8 mouse cellular contexts compared by ENCODE assay signal in the genomic region with DNA sequence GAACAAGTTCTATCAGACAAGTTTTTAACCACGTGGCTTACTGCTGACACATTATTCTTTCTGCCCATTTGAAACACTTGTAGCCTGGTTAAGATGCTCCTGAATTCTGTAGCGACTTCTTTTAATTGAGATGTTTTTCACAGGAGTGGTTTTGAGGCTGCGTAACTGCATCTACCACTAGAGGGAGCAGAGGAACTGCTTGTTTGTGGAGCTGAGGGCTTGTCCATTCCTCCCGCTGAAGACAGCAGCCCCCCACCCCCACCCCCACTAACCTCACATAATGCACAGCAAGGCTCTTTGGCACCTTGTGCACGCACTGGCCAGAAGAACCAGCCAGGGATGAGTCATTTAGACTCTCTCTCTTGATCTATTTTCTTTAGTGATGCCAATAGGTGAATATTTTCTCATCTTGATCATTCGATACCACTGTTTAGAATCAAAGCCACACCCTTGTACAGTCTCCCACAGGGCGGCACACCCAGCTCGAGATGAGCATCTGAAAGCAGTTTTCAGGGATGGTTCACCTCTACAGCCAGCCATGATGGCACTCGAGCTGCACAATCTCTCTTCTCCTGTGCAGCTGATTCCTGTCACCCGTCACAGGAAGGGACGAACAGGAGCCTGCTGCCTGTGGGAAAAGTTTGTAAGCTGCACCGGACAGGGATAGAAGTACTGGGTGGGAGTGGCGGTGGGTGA.
DNase-seq lines count a peak whose midpoint lies in the region; ATAC-seq and TF ChIP-seq lines count a peak whose summit lies in the region.

No protein-coding gene starts in this region.

- no peak overlapping the region for H3K27ac ChIP-seq in intestine, postnatal 0 days (ENCODE audit: low read depth, low read length)
- no peak overlapping the region for H3K27ac ChIP-seq in intestine, embryonic 16.5 days (ENCODE audit: low read length)

- WGBS in intestine, postnatal 0 days, result 72% methylated on average over 13 of the region's 13 CpGs
- 67% methylated on average over 13 of the region's 13 CpGs for whole genome bisulfite sequencing in intestine, embryonic 16.5 days

- peaks cover 82% of the 10 kb centered on the region for H3K36me3 ChIP-seq in intestine, postnatal 0 days (ENCODE audit: control insufficient read depth, insufficient read depth)
- H3K36me3 ChIP-seq in intestine, embryonic 16.5 days (ENCODE audit: control insufficient read depth, insufficient read depth, low read length), result peaks cover 11% of the 10 kb centered on the region

- no peak overlapping the region for H3K4me3 ChIP-seq in intestine, postnatal 0 days (ENCODE audit: low read depth, low read length)
- no peak overlapping the region for H3K4me3 ChIP-seq in intestine, embryonic 16.5 days (ENCODE audit: low read length)

- no peaks in the 10 kb centered on the region for H3K27me3 ChIP-seq in intestine, postnatal 0 days (replicated peaks; ENCODE audit: control insufficient read depth, insufficient read depth, low read length)
- no peaks in the 10 kb centered on the region for H3K27me3 ChIP-seq in intestine, embryonic 16.5 days (replicated peaks; ENCODE audit: control insufficient read depth, insufficient read depth, low read length)

- no peaks in the 10 kb centered on the region for H3K9me3 ChIP-seq in intestine, postnatal 0 days (ENCODE audit: control insufficient read depth)
- H3K9me3 ChIP-seq in intestine, embryonic 16.5 days (ENCODE audit: control insufficient read depth, low read length), result no peaks in the 10 kb centered on the region

- no peak for ATAC-seq in intestine, postnatal 0 days
- no peak for ATAC-seq in intestine, embryonic 16.5 days
- no peak for ATAC-seq in erythroid progenitor cell, adult 5-6 weeks (replicated peaks; ENCODE audit: low FRiP score, poor library complexity, severe bottlenecking)

- peak; percentile 79 for TF ChIP-seq CTCF in intestine, postnatal 0 days (IDR thresholded peaks at IDR 0.05; ENCODE audit: low read depth)

- no peak overlapping the region for H3K4me2 ChIP-seq in intestine, postnatal 0 days (replicated peaks; ENCODE audit: low read depth)
- H3K4me2 ChIP-seq in intestine, embryonic 16.5 days (ENCODE audit: low read depth, low read length), result no peak overlapping the region

- H3K4me1 ChIP-seq in intestine, postnatal 0 days (replicated peaks; ENCODE audit: control insufficient read depth, insufficient read depth, low read length), result no peaks in the 10 kb centered on the region
- H3K4me1 ChIP-seq in intestine, embryonic 16.5 days (ENCODE audit: control insufficient read depth, insufficient read depth, low read length), result no peaks in the 10 kb centered on the region

- peak; percentile 35 for DNase-seq in thymus, postnatal 4 days
- DNase-seq in thymus, postnatal 0 days (ENCODE audit: low spot score), result no peak
- DNase-seq in cerebellum, postnatal 14 days, result peak; percentile 79 to 80
- peak; percentile 26 for DNase-seq in lung, postnatal 14 days
- no peak for DNase-seq in gastrocnemius, postnatal 4 days (ENCODE audit: low spot score in 2 of 2)

- no peak overlapping the region for H3K9ac ChIP-seq in intestine, postnatal 0 days (ENCODE audit: low read depth, low read length)
- H3K9ac ChIP-seq in intestine, embryonic 16.5 days (ENCODE audit: low read depth, low read length), result no peak overlapping the region

Comparison
In these comparisons a context has a peak if more than half of its experiments do, and no peak if none do; other contexts are left out.
1. DNase-seq: peak in thymus, postnatal 4 days (single experiment), cerebellum, postnatal 14 days (2 of 2) and lung, postnatal 14 days (single experiment); none in thymus, postnatal 0 days (single experiment) and gastrocnemius, postnatal 4 days (0 of 2).